Mouse (Mus musculus) MEL (cell line): ENCODE data around the gene Kng2. TPM values are rescaled to one million over a fixed set of nuclear protein-coding genes. Genes with fewer than 3 reads are reported as not detected.

Source experiments
- DNase-seq: peaks from one replicate; pipeline ENCODE4 v3.0.0; 2011; ENCODE audit warnings: low read depth, low spot score
- H3K27ac ChIP-seq: 2 replicates; pipeline ENCODE4 v1.5.1; 2012; ENCODE audit warnings: low read depth, mild to moderate bottlenecking, control low read depth, low read length, moderate library complexity; ENCODE audit not compliant: control insufficient read depth
- H3K27me3 ChIP-seq, 2 experiments: fragments of 150-350 bp in 1 of 2; sonication (generic) in 1 of 2; 2 replicates each; pipeline ENCODE4 v1.6.1; 2012; ENCODE audit warnings: low read length in 2 of 2, mild to moderate bottlenecking in 2 of 2, improper control_type of control experiment in 1 of 2, moderate library complexity in 1 of 2; ENCODE audit not compliant: insufficient read depth in 2 of 2, control insufficient read depth in 1 of 2
- H3K36me3 ChIP-seq, 2 experiments: 2 replicates each; pipeline ENCODE4 v1.6.1; 2012 to 2014; ENCODE audit warnings: low read length in 2 of 2, improper control_type of control experiment in 1 of 2, inconsistent platforms in 1 of 2, mild to moderate bottlenecking in 1 of 2; ENCODE audit not compliant: insufficient read depth in 2 of 2, control insufficient read depth in 1 of 2
- H3K4me1 ChIP-seq, 2 experiments: fragments of 150-350 bp in 1 of 2; sonication (generic) in 1 of 2; 2 replicates each; pipeline ENCODE4 v1.6.1; 2012; ENCODE audit warnings: low read length in 2 of 2, improper control_type of control experiment in 1 of 2, mild to moderate bottlenecking in 1 of 2; ENCODE audit not compliant: insufficient read depth in 2 of 2, control insufficient read depth in 1 of 2
- H3K4me3 ChIP-seq, 2 experiments: fragments of 150-350 bp in 1 of 2; sonication (generic) in 1 of 2; 2 replicates each; pipeline ENCODE4 v1.5.1; 2012; ENCODE audit warnings: low read depth in 2 of 2, low read length in 2 of 2, mild to moderate bottlenecking in 2 of 2, moderate library complexity in 2 of 2, control low read depth in 1 of 2, improper control_type of control experiment in 1 of 2; ENCODE audit not compliant: control insufficient read depth in 1 of 2, insufficient read depth in 1 of 2
- H3K79me2 ChIP-seq: 2 replicates; pipeline ENCODE4 v1.6.1; 2012; ENCODE audit warnings: mild to moderate bottlenecking, low read length, moderate library complexity; ENCODE audit not compliant: control insufficient read depth, poor library complexity, insufficient read depth
- H3K9ac ChIP-seq: 2 replicates; pipeline ENCODE4 v1.6.1; 2012; ENCODE audit warnings: low read depth, mild to moderate bottlenecking, control low read depth, low read length, moderate library complexity; ENCODE audit not compliant: control insufficient read depth, poor library complexity, severe bottlenecking
- H3K9me3 ChIP-seq: fragments of 150-350 bp; sonication (generic); replicated peaks from 2 replicates; pipeline ENCODE4 v1.6.1; 2012; ENCODE audit warnings: mild to moderate bottlenecking, low read length, improper control_type of control experiment, moderate library complexity; ENCODE audit not compliant: insufficient read depth
- CHD2 ChIP-seq: IDR thresholded peaks from 2 replicates; pipeline ENCODE4 v1.6.1; 2011; ENCODE audit warnings: low read length, improper control_type of control experiment
- CTCF ChIP-seq, 3 experiments: IDR thresholded peaks in 2 of 3; conservative IDR thresholded peaks in 1 of 3; 2 replicates each; pipeline ENCODE4 v1.5.1; 2011 to 2012; ENCODE audit warnings: low read length in 3 of 3, low read depth in 2 of 3, mild to moderate bottlenecking in 2 of 3, improper control_type of control experiment in 1 of 3, inconsistent platforms in 1 of 3, mixed read lengths in 1 of 3, moderate library complexity in 1 of 3; ENCODE audit not compliant: control insufficient read depth in 1 of 3, insufficient read depth in 1 of 3, poor library complexity in 1 of 3, severe bottlenecking in 1 of 3
- EP300 ChIP-seq, 2 experiments: IDR thresholded peaks; 2 replicates each; pipeline ENCODE4 v1.6.1; 2011; ENCODE audit warnings: improper control_type of control experiment in 2 of 2, low read length in 2 of 2, low read depth in 1 of 2, mild to moderate bottlenecking in 1 of 2
- GABPA ChIP-seq: IDR thresholded peaks from 2 replicates; pipeline ENCODE4 v1.6.1; 2012; ENCODE audit warnings: low read depth, mild to moderate bottlenecking, inconsistent platforms, low read length, improper control_type of control experiment, moderate library complexity
- GATA1 ChIP-seq: IDR thresholded peaks from 2 replicates; pipeline ENCODE4 v1.6.1; 2011; ENCODE audit warnings: low read depth, low read length, improper control_type of control experiment
- JUND ChIP-seq: IDR thresholded peaks from 2 replicates; pipeline ENCODE4 v1.6.1; 2011; ENCODE audit warnings: low read depth, mild to moderate bottlenecking, improper control_type of control experiment, low read length
- MAFK ChIP-seq: IDR thresholded peaks from 2 replicates; pipeline ENCODE4 v1.6.1; 2011; ENCODE audit warnings: low read depth, mild to moderate bottlenecking, low read length, improper control_type of control experiment, borderline replicate concordance
- MAX ChIP-seq: IDR thresholded peaks from 2 replicates; pipeline ENCODE4 v1.6.1; 2011; ENCODE audit warnings: low read length, improper control_type of control experiment
- MYC ChIP-seq: IDR thresholded peaks from 2 replicates; pipeline ENCODE4 v1.6.1; 2011; ENCODE audit warnings: low read depth, mild to moderate bottlenecking, low read length, improper control_type of control experiment, moderate library complexity
- NRF1 ChIP-seq: IDR thresholded peaks from 2 replicates; pipeline ENCODE4 v1.6.1; 2014; ENCODE audit warnings: low read depth, mild to moderate bottlenecking, inconsistent platforms, low read length, improper control_type of control experiment, moderate library complexity; ENCODE audit not compliant: poor library complexity, insufficient read depth, severe bottlenecking
- POLR2AphosphoS5 ChIP-seq: IDR thresholded peaks from 2 replicates; pipeline ENCODE4 v1.6.1; 2012; ENCODE audit warnings: low read depth, borderline replicate concordance, mild to moderate bottlenecking, inconsistent platforms, low read length, moderate library complexity, mixed read lengths
- TCF12 ChIP-seq: IDR thresholded peaks from 2 replicates; pipeline ENCODE4 v1.6.1; 2014; ENCODE audit warnings: low read depth, mild to moderate bottlenecking, inconsistent platforms, low read length, improper control_type of control experiment, moderate library complexity
- ZC3H11A ChIP-seq: IDR thresholded peaks from 2 replicates; pipeline ENCODE4 v1.6.1; 2012; ENCODE audit warnings: low read depth, mild to moderate bottlenecking, inconsistent platforms, low read length, improper control_type of control experiment
- ZKSCAN1 ChIP-seq: IDR thresholded peaks from 2 replicates; pipeline ENCODE4 v1.6.1; 2012; ENCODE audit warnings: low read depth, mild to moderate bottlenecking, inconsistent platforms, low read length, improper control_type of control experiment, moderate library complexity
- polyA plus RNA-seq, 2 experiments: library from polyadenylated mRNA; stranded (reverse) in 1 of 2; unstranded in 1 of 2; fragments of >175 nt in 1 of 2; fragments of >200 nt in 1 of 2; gene quantifications; 2 replicates each; pipeline versions ENCODE4 v1.2.1 to v1.2.4; 2012; ENCODE audit warnings: low replicate concordance in 2 of 2, low read depth in 1 of 2; ENCODE audit not compliant: insufficient read length in 2 of 2, insufficient read depth in 1 of 2, missing spikeins in 1 of 2
- total RNA-seq: library from RNA; depleted of rRNA; stranded (reverse); fragments of 300-350 nt; gene quantifications from 2 replicates; pipeline ENCODE4 v1.2.3, GENCODE M21; 2012

Kng2 gene
- total and polyA plus RNA-seq, 3 experiments = not detected

- Histone ChIP-seq H3K36me3 (no peaks in the 10 kb centered on the region), H3K9ac (no peak overlapping the region), H3K4me1 (no peaks in the 10 kb centered on the region), H3K27ac (no peak overlapping the region), H3K79me2 (no peaks in the 10 kb centered on the region), H3K9me3 (no peaks in the 10 kb centered on the region), H3K27me3 (no peaks in the 10 kb centered on the region; a peak in 1 of 4 replicates), H3K4me3 (no peak overlapping the region)
- DNase-seq = no peak
- TF ChIP-seq EP300 (IDR thresholded peaks at IDR 0.05; ENCODE audit: low read depth in 1 of 2, low read length in 2 of 2) = no peak
- no peak for TF ChIP-seq GATA1
- TF ChIP-seq ZC3H11A = no peak
- TF ChIP-seq CHD2 = no peak
- no peak for TF ChIP-seq GABPA
- no peak for TF ChIP-seq MAX
- no peak for TF ChIP-seq CTCF (IDR thresholded peaks at IDR 0.05 in 2 of 3, conservative IDR thresholded peaks at IDR 0.05 in 1 of 3; ENCODE audit: control insufficient read depth in 1 of 3, insufficient read depth in 1 of 3, low read depth in 2 of 3, low read length in 3 of 3, poor library complexity in 1 of 3, severe bottlenecking in 1 of 3)
- no peak for TF ChIP-seq NRF1
- TF ChIP-seq ZKSCAN1 = no peak
Observed at GRCm38 (mm10) chr16:23039281-23039680, 10.0 kb upstream of the Kng2 start.

GRCm38 (mm10) chr16:23037744-23038143 lies 8.5 kb upstream of the Kng2 start:
- Histone ChIP-seq H3K36me3 (no peaks in the 10 kb centered on the region), H3K9me3 (no peaks in the 10 kb centered on the region), H3K4me1 (no peaks in the 10 kb centered on the region), H3K27ac (no peak overlapping the region), H3K4me3 (no peak overlapping the region), H3K27me3 (no peaks in the 10 kb centered on the region; a peak in 1 of 4 replicates), H3K9ac (no peak overlapping the region), H3K79me2 (no peaks in the 10 kb centered on the region)
- DNase-seq = no peak
- TF ChIP-seq POLR2AphosphoS5 (no peak), JUND (no peak), NRF1 (no peak), MAFK (no peak)

- Histone ChIP-seq H3K27me3 (no peaks in the 10 kb centered on the region), H3K27ac (no peak overlapping the region), H3K4me1 (no peaks in the 10 kb centered on the region), H3K9me3 (no peaks in the 10 kb centered on the region), H3K79me2 (no peaks in the 10 kb centered on the region), H3K4me3 (no peak overlapping the region), H3K9ac (no peak overlapping the region), H3K36me3 (no peaks in the 10 kb centered on the region)
- DNase-seq = no peak
- TF ChIP-seq TCF12 = no peak
- TF ChIP-seq MYC = no peak
Observed at GRCm38 (mm10) chr16:23033673-23034072, 4.4 kb upstream of the Kng2 start.
